Mouse (Mus musculus) G1E (cell line): ENCODE results near the gene Pigt.

Source experiments
- CTCF ChIP-seq: IDR thresholded peaks from 2 replicates; pipeline ENCODE4 v1.5.1; 2012; ENCODE audit warnings: low read depth, low read length, inconsistent platforms, mixed read lengths
- GATA1 ChIP-seq: IDR thresholded peaks from 2 replicates; pipeline ENCODE4 v1.6.1; 2012; ENCODE audit warnings: borderline replicate concordance, low read length, inconsistent platforms, mixed read lengths
- GATA2 ChIP-seq: IDR thresholded peaks from 2 replicates; pipeline ENCODE4 v1.6.1; 2012; ENCODE audit warnings: low read depth, low read length, inconsistent platforms, borderline replicate concordance
- POLR2AphosphoS5 ChIP-seq: IDR thresholded peaks from 2 replicates; pipeline ENCODE4 v1.6.1; 2012; ENCODE audit warnings: low read depth, low read length, inconsistent platforms; ENCODE audit not compliant: insufficient replicate concordance
- TAL1 ChIP-seq: conservative IDR thresholded peaks from 2 replicates; pipeline ENCODE4 v1.6.1; 2012; ENCODE audit warnings: low read depth, low read length, inconsistent platforms, mixed read lengths

GRCm38 (mm10) chr2:164497691-164498268, 460 bp downstream of the Pigt start:
- no peak for TF ChIP-seq CTCF
- no peak for TF ChIP-seq POLR2AphosphoS5
- no peak for TF ChIP-seq GATA1
- TF ChIP-seq TAL1, result no peak
- no peak for TF ChIP-seq GATA2
